Mouse (Mus musculus) liver, embryonic 15.5 days (tissue): Measurements from ENCODE around the gene C2cd4c. TPM values are rescaled to one million over a fixed set of nuclear protein-coding genes. Genes with fewer than 3 reads are reported as not detected.

Experiments
- ATAC-seq: fragments of 200-750 bp; cut with Nextera tagmentation; 2 replicates; pipeline ENCODE4 v1.8.0; 2017; ENCODE audit warnings: moderate number of reproducible peaks, mild to moderate bottlenecking, moderate library complexity; ENCODE audit not compliant: insufficient read depth
- H3K27ac ChIP-seq: fragments of 300-500 bp; sonication (generic); replicated peaks from 2 replicates; pipeline ENCODE4 v1.5.1; 2015; ENCODE audit warnings: mild to moderate bottlenecking, inconsistent platforms
- H3K27me3 ChIP-seq: fragments of 300-500 bp; sonication (generic); 2 replicates; pipeline ENCODE4 v1.6.1; 2015; ENCODE audit warnings: mild to moderate bottlenecking, inconsistent platforms
- H3K36me3 ChIP-seq: fragments of 300-500 bp; sonication (generic); replicated peaks from 2 replicates; pipeline ENCODE4 v1.6.1; 2015; ENCODE audit warnings: moderate library complexity, mild to moderate bottlenecking, inconsistent platforms
- H3K4me1 ChIP-seq: fragments of 300-500 bp; sonication (generic); replicated peaks from 2 replicates; pipeline ENCODE4 v1.6.1; 2015; ENCODE audit warnings: inconsistent platforms
- H3K4me2 ChIP-seq: fragments of 300-500 bp; sonication (generic); 2 replicates; pipeline ENCODE4 v1.6.1; 2015; ENCODE audit warnings: moderate library complexity, mild to moderate bottlenecking, inconsistent platforms
- H3K4me3 ChIP-seq: fragments of 300-500 bp; sonication (generic); replicated peaks from 2 replicates; pipeline ENCODE4 v1.5.1; 2015; ENCODE audit warnings: mild to moderate bottlenecking, inconsistent platforms
- H3K9ac ChIP-seq: fragments of 300-500 bp; sonication (generic); 2 replicates; pipeline ENCODE4 v1.6.1; 2015; ENCODE audit warnings: moderate library complexity, mild to moderate bottlenecking, inconsistent platforms
- H3K9me3 ChIP-seq: fragments of 300-500 bp; sonication (generic); replicated peaks from 2 replicates; pipeline ENCODE4 v1.6.1; 2016; ENCODE audit warnings: inconsistent platforms
- WGBS: fragments of 180-500 bp; shearing (Covaris S2); methylation state at CpG from one replicate; pipeline ENCODE4 v1.1.7; 2015; ENCODE audit warnings: mixed read lengths; ENCODE audit not compliant: insufficient replicate concordance; 5-methylcytosine and 5-hydroxymethylcytosine counted together
- polyA plus RNA-seq: library from polyadenylated mRNA; unstranded; fragments of >200 nt; fragmentation: Nextera tagmentation; extraction: Ambion mirVana; gene quantifications from 2 replicates; pipeline ENCODE4 v1.2.1, GENCODE M21; 2015

C2cd4c gene
- not detected in 2 replicates for polyA plus RNA-seq

DNA sequence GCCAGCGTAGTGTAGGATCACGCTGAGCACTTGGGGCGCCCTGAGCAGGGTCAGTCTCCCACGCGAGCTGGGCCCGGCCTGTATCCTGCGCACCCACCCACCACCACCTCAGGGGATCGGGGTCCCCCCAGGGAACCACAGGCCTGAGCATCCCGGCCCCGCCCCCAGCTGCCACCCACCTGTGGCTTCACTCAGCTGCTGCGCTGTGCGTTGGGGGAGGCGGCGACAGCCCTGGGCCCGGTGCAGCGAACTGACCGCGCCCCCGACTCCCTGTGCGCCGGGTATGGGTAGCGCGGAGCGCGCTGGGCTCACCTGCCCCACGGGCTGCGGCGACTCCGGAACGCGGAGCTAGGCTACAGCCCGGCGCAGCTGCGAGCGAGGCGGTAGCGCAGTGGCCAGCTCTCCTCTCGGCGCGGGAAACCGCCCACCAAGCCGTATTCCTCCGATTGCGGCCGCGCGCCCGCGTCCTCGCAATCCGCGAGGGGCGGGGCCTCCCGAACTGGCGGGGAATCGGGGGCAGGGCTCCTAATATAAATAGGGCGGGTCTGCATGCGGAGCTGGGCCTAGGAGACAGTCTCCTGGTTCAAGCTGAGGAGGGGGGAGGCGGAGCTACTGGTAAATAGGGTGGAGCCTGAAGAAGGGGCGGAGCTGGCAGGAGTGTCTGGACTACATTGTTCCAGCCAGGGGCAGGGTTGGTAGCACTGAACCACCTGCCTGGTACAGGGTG is at the start of gene C2cd4c:
C2cd4c (minus strand) TSS at position 448 of the 727 bp plus-strand sequence.
- no peak within 1 kb of the TSS for H3K27ac ChIP-seq
- peak; percentile 51 for ATAC-seq
- H3K4me3 ChIP-seq = peak within 1 kb of the TSS; percentile 51
- peak within 1 kb of the TSS; percentile 73 for H3K4me2 ChIP-seq
- no peaks in the 10 kb centered on the region for H3K9me3 ChIP-seq
- H3K36me3 ChIP-seq = no peaks in the 10 kb centered on the region
- H3K4me1 ChIP-seq = peaks cover 11% of the 10 kb centered on the region
- peak within 1 kb of the TSS; percentile 27; the same call in 1 of the 2 replicates for H3K9ac ChIP-seq
- peaks cover 59% of the 10 kb centered on the region for H3K27me3 ChIP-seq
- WGBS = 2% methylated on average over 60 of the region's 60 CpGs

DNA sequence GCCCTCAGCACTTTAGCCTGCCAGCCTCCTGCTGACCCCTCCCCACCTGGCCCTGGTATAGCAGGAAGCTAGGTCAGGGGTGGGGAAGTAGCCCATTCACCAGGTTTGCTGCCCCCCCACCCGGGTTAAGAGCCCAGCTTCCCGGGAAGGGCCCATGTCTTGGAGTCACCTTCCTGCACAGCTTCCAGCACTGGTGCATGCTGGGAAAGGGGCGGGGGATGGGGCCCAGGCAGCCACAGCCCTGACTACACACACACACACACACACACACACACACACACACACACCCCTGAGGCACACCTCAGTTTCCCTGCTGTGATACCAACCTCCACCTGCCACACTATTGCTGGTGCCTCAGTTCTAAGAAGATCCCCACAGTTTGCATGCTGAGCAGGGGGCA is 48.0 kb upstream of the C2cd4c start:
- WGBS = 36% methylated on average over 3 of the region's 3 CpGs

DNA sequence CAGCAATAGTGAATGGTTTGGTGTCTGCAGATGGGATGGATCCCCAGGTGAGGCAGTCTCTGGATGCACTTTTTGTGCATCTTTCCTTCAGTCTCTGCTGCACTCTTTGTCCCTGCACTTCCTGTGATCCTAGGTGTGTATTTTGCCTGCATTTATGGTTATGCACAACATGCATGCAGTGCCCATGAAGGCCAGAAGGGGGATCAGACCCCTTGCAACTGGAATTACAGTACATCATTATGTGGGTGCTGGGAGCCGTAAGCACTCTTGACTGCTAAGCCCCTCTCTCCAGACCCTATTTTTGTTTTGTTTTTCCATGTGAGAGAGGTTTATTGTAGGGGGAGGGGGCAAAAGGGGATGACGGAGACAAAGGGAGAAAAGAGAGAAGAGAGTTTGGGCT is 46.5 kb upstream of the C2cd4c start:
- no peak for ATAC-seq
- Histone ChIP-seq H3K36me3 (no peaks in the 10 kb centered on the region), H3K4me3 (no peak overlapping the region), H3K27me3 (peaks cover 8% of the 10 kb centered on the region; the same call in 1 of the 2 replicates), H3K9ac (no peak overlapping the region), H3K9me3 (no peaks in the 10 kb centered on the region), H3K4me1 (peaks cover 6% of the 10 kb centered on the region; the same call in 1 of the 2 replicates), H3K4me2 (no peak overlapping the region), H3K27ac (no peak overlapping the region)
- 71% methylated on average over 2 of the region's 2 CpGs for WGBS

More for the DNA sequence above, 48.0 kb upstream of the C2cd4c start:
- Histone ChIP-seq H3K4me2 (no peak overlapping the region), H3K27me3 (no peaks in the 10 kb centered on the region; the same call in 1 of the 2 replicates), H3K9me3 (no peaks in the 10 kb centered on the region), H3K36me3 (no peaks in the 10 kb centered on the region), H3K4me3 (no peak overlapping the region), H3K27ac (no peak overlapping the region), H3K9ac (no peak overlapping the region), H3K4me1 (peaks cover 6% of the 10 kb centered on the region; the same call in 1 of the 2 replicates)
- no peak for ATAC-seq

DNA sequence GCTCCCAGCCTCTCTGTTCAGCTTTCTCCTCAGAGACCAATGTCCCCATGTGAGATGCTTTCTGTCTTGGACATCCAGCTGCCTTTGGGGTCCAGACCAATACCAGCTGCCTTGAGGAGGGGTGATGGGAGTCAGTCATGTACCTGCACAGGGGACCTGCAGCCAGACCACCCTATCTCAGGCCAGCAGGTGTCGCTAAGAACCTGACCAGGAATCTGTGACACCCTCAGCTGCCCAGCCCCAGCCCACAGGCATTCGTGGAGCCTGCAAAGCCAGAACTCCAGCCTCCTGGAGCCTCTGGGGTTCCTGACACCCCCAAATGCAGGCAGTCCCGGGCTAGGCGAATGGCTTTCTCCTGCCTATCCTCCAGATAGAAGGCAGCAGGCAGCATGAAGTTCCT is 45.0 kb upstream of the C2cd4c start:
- Histone ChIP-seq H3K4me2 (no peak overlapping the region), H3K4me1 (peaks cover 6% of the 10 kb centered on the region; the same call in 1 of the 2 replicates), H3K27ac (no peak overlapping the region), H3K9me3 (no peaks in the 10 kb centered on the region), H3K9ac (no peak overlapping the region), H3K27me3 (peaks cover 20% of the 10 kb centered on the region; the same call in 1 of the 2 replicates), H3K36me3 (no peaks in the 10 kb centered on the region), H3K4me3 (no peak overlapping the region)
- 11% methylated on average over 4 of the region's 4 CpGs for WGBS
- ATAC-seq = peak; percentile 35; the same call in 1 of the 2 replicates

DNA sequence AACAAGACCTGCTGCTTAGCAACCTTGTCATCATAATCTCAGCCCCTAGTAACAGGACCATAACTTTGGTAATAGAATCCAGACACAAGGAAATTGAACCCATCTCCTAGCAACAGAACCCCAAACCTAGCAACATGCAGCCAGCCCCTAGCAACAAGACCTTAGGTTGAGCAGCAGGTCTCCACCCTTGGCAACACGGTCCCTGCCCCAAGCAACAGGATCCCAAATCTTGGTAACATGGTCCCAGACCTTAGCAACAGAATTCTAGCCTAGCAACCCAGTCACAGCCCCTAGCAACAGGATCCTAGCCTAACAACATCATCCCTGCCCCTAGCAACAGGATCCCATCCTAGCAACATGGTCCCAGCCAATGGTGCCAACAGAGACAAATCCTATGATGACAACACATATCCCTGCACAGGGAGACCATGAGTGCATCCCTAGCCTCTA is 41.1 kb upstream of the C2cd4c start:
- H3K36me3 ChIP-seq = no peaks in the 10 kb centered on the region
- H3K9ac ChIP-seq = no peak overlapping the region
- H3K4me2 ChIP-seq = no peak overlapping the region
- no peaks in the 10 kb centered on the region for H3K9me3 ChIP-seq
- 28% methylated on average over 1 of the region's 1 CpGs for WGBS
- no peaks in the 10 kb centered on the region for H3K4me1 ChIP-seq
- no peak overlapping the region for H3K27ac ChIP-seq
- peaks cover 30% of the 10 kb centered on the region for H3K27me3 ChIP-seq
- H3K4me3 ChIP-seq = no peak overlapping the region
- no peak for ATAC-seq

DNA sequence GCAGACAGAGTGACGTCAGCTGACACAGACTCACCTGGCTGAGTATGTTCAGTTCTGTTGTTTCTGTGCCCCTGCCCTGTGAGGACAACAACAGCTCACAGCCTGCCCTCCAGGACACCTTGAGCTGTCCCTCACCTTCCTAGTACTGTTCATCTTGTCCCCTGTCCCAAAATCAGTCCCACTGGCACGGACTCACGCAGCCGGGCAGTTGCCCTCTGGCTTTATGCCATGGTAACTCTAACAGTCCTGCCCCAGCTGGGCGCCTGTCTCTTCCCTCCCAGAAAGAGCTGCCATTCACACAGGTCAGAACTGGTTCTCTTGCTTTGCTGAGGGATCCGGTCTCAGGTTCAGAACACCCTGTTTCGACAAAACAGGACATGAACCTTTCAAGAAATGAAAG is 39.0 kb upstream of the C2cd4c start:
- no peak for ATAC-seq
- WGBS = 70% methylated on average over 7 of the region's 7 CpGs

DNA sequence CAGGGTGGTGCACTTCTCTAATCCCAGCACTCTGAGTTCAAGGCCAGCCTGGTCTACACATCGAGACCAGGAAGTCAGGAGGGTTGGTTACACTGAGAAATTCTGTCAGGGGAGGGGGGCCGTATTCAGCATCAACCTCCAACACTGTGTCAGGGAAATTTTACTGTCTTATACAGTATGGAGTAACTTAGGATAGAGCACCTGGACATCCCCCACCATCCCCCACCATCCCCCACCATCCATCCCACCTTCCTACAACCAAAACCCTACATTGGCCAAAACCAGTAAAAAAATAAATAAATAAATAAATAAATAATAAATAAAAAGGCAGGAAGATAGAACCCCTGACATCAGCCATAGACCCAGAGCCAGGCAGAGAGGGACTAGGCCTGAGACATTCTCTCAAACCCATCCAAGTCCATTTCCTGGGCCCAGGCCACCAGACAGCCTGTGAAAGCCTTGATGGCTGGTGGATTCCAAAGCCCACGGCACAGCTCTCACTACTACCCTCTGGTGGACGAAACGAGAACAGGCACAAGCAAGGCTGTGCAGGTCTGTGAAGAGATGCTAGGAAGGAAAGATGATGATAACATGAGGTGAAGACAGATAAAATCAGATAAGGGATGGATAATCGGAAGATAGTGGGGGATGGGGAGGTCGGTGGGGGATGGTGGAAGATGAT is 35.4 kb upstream of the C2cd4c start:
- H3K9me3 ChIP-seq = no peaks in the 10 kb centered on the region
- no peaks in the 10 kb centered on the region for H3K4me1 ChIP-seq
- no peak for ATAC-seq
- no peak overlapping the region for H3K4me2 ChIP-seq
- H3K9ac ChIP-seq = no peak overlapping the region
- no peak overlapping the region for H3K27ac ChIP-seq
- H3K27me3 ChIP-seq = peaks cover 12% of the 10 kb centered on the region
- 18% methylated on average over 7 of the region's 7 CpGs for WGBS
- H3K4me3 ChIP-seq = no peak overlapping the region
- H3K36me3 ChIP-seq = no peaks in the 10 kb centered on the region

More for the DNA sequence above, 39.0 kb upstream of the C2cd4c start:
- H3K9me3 ChIP-seq = no peaks in the 10 kb centered on the region
- no peak overlapping the region for H3K9ac ChIP-seq
- no peak overlapping the region for H3K4me2 ChIP-seq
- no peak overlapping the region for H3K4me3 ChIP-seq
- H3K36me3 ChIP-seq = no peaks in the 10 kb centered on the region
- H3K27ac ChIP-seq = no peak overlapping the region
- no peaks in the 10 kb centered on the region for H3K4me1 ChIP-seq
- H3K27me3 ChIP-seq = peaks cover 30% of the 10 kb centered on the region

DNA sequence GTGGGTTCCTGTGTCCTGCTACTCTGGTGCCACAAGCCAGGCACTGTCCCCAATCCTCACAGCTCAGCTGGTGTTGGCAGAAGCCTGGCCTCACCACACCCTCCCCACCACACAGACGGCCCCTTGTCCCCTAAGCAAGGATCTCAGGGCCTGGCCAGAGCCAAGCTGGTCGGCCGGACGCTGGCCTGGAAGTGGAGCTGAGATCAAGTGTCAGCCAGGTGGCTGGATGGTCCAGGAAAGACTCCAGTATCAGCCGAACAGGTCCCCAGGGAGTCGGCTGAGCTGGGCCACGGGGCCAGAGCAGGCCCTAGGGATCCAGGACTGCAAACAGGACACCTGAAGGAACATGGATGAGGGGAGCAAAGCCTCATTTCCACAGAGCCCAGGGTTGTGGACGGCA is 31.9 kb upstream of the C2cd4c start, which contains the start of gene Odf3l2:
Odf3l2 (minus strand) TSS at position 28 of the 400 bp plus-strand sequence.
- 55% methylated on average over 8 of the region's 8 CpGs for WGBS
- Histone ChIP-seq H3K36me3 (no peaks in the 10 kb centered on the region), H3K4me1 (no peaks in the 10 kb centered on the region), H3K27me3 (no peaks in the 10 kb centered on the region), H3K9ac (no peak within 1 kb of the TSS), H3K9me3 (no peaks in the 10 kb centered on the region), H3K4me3 (no peak within 1 kb of the TSS), H3K4me2 (no peak within 1 kb of the TSS), H3K27ac (no peak within 1 kb of the TSS)
- no peak for ATAC-seq

DNA sequence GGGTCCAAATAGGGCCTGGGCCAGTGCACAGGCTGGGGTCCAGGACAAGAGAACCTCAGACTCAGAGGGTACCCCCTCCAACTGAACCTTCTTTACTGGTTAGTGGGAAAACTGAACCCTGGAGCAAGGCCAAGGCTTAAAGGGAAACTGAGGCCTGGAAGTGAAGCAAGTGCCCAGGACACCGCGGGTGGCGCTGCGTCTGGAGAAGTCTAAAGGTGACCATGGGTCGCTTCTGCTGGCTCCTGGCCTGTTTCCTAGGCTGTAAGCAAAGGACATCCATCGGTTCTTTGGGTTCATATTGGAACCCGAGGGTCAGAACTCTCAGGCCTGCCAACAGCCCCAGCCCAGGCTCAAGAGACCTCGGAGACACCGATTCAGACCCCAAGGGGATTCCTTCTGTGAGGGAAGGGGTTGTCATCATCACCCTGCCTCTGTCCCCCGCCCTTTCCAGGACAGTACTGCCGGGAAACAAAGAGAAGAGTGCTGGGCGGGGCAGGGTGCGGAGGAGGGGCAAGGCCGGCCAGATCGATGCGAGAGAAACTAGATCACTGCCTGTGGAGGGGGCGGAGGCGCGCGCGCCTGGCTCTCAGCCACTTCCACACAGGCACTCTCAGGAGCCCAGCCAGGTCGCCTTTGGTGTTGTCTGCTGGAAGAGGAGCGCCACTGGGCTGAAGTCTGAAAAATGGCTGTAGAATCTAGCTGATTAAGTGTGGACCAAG is 24.8 kb upstream of the C2cd4c start:
- Histone ChIP-seq H3K4me3 (no peak overlapping the region), H3K4me1 (no peaks in the 10 kb centered on the region), H3K27ac (no peak overlapping the region), H3K27me3 (peaks cover 67% of the 10 kb centered on the region), H3K9me3 (no peaks in the 10 kb centered on the region), H3K9ac (no peak overlapping the region), H3K36me3 (no peaks in the 10 kb centered on the region), H3K4me2 (0 out of 2 replicates have a peak overlapping the region, but pooled peaks have one; percentile 1)
- no peak for ATAC-seq
- 5% methylated on average over 23 of the region's 23 CpGs for WGBS

DNA sequence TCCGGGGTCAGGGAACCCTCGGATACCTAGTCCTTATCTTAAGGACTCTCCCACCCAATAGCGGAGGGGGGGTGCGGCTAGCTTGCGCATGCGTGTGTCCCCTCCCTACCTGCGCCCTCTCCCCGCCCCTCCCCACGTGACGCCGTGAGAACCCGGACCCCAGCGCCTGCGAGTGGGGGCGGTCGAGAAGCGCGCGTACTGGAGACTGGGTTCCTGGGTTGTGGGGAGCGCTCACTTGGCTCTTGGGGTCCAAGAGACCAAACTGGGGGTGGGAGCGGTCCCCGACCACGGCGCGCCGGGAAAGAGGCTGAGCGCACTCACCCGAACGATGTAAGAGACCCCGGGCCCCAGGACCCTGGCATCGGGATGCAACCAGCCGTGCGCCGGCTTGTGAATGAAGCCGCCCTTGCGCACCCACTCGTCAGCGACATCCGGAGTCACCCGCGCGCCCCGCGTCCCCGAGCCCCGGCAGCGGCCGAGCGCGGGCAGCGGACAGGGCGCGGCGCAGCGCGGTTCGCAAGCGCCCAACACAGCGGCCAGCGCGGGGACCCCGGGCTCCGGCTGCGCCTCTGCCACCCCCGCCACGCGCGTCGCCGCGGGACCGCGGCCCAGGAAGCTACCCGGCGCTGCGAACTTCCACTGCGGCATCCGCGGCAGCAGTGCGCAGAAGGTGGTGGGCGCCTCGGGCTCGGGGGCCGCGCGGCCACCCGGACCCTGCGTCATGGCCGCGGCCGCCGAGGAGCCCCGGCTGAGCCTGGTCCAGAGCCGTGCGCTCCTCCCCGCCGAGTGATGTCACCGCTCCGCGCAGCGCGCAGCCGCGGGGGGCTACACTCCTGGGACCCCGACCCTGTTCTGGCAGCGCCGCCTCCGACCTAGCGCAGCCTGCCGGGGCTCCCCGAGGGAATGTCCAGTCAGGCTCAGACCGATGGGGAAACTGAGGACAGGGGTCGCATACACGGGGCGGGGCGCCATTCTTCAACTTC is 23.6 kb upstream of the C2cd4c start, which contains the start of gene Shc2:
Shc2 (minus strand) TSS at position 791 of the 983 bp plus-strand sequence.
- Histone ChIP-seq H3K9me3 (no peaks in the 10 kb centered on the region), H3K4me3 (peak within 1 kb of the TSS; percentile 40), H3K9ac (no peak within 1 kb of the TSS), H3K27ac (no peak within 1 kb of the TSS), H3K27me3 (peaks cover 75% of the 10 kb centered on the region), H3K4me2 (peak within 1 kb of the TSS; percentile 55), H3K4me1 (no peaks in the 10 kb centered on the region), H3K36me3 (no peaks in the 10 kb centered on the region)
- 1% methylated on average over 111 of the region's 116 CpGs for WGBS
- no peak for ATAC-seq
